Mouse (Mus musculus) C2C12 (cell line): ENCODE results near the gene AW549877.

Experiments used
- CEBPB ChIP-seq: IDR thresholded peaks from one replicate; pipeline ENCODE4 v1.6.1; 2011; ENCODE audit warnings: low read depth, mild to moderate bottlenecking, control low read depth, moderate library complexity
- CTCF ChIP-seq: IDR thresholded peaks from one replicate; pipeline ENCODE4 v1.5.1; 2011; ENCODE audit not compliant: control insufficient read depth, insufficient read depth, insufficient read length
- MAX ChIP-seq: IDR thresholded peaks from one replicate; pipeline ENCODE4 v1.6.1; 2011; ENCODE audit warnings: mild to moderate bottlenecking, control low read depth
- MYOG ChIP-seq: IDR thresholded peaks from one replicate; pipeline ENCODE4 v1.6.1; 2011; ENCODE audit not compliant: control insufficient read depth, insufficient read length; ENCODE audit errors: extremely low read depth
- USF1 ChIP-seq: IDR thresholded peaks from one replicate; pipeline ENCODE4 v1.6.1; 2011; ENCODE audit warnings: low read depth, mild to moderate bottlenecking, control low read depth, moderate library complexity

- TF ChIP-seq MAX (no peak), MYOG (no peak), CTCF (no peak), USF1 (no peak), CEBPB (no peak)
Measured at GRCm38 (mm10) chr15:4027671-4028410, 32.3 kb upstream of the AW549877 start.
